Mouse (Mus musculus) small intestine, adult 2 months (tissue): ENCODE results near the gene Pou3f3. TPM values are rescaled to one million over a fixed set of nuclear protein-coding genes. Genes with fewer than 3 reads are reported as not detected.

ENCODE experiments used
- H3K27ac ChIP-seq: fragments of 200-500 bp; 2 replicates; pipeline ENCODE4 v1.5.1; 2012; ENCODE audit warnings: low read depth, low read length, control low read depth, inconsistent platforms; ENCODE audit not compliant: insufficient read depth
- H3K27me3 ChIP-seq: fragments of 200-500 bp; 2 replicates; pipeline ENCODE4 v1.6.1; 2012; ENCODE audit warnings: mild to moderate bottlenecking, moderate library complexity, low read length, inconsistent platforms; ENCODE audit not compliant: control insufficient read depth, insufficient read depth
- H3K36me3 ChIP-seq: fragments of 200-500 bp; 2 replicates; pipeline ENCODE4 v1.6.1; 2012; ENCODE audit warnings: mild to moderate bottlenecking, low read length, control low read depth, inconsistent platforms; ENCODE audit not compliant: control insufficient read depth, insufficient read depth
- H3K4me1 ChIP-seq: fragments of 200-500 bp; 2 replicates; pipeline ENCODE4 v1.6.1; 2012; ENCODE audit warnings: low read length, inconsistent platforms, mixed read lengths; ENCODE audit not compliant: control insufficient read depth, insufficient read depth, insufficient read length
- H3K4me3 ChIP-seq: fragments of 200-500 bp; 2 replicates; pipeline ENCODE4 v1.5.1; 2012; ENCODE audit warnings: low read depth, mild to moderate bottlenecking, control low read depth, inconsistent platforms, low read length, moderate library complexity
- CTCF ChIP-seq: fragments of 200-500 bp; IDR thresholded peaks from 2 replicates; pipeline ENCODE4 v1.5.1; 2012; ENCODE audit warnings: low read depth, mild to moderate bottlenecking, control low read depth, inconsistent platforms, low read length, moderate library complexity, mixed read lengths; ENCODE audit not compliant: insufficient replicate concordance, insufficient read length; ENCODE audit errors: extremely low read depth
- POLR2A ChIP-seq: fragments of 200-500 bp; IDR thresholded peaks from 2 replicates; pipeline ENCODE4 v1.6.1; 2012; ENCODE audit warnings: low read depth, mild to moderate bottlenecking, control low read depth, inconsistent platforms, low read length, moderate library complexity
- WGBS: fragments of 180-500 bp; shearing (Covaris S2); methylation state at CpG from one replicate; pipeline ENCODE4 v1.1.7; 2018; 5-methylcytosine and 5-hydroxymethylcytosine counted together
- polyA plus RNA-seq: library from polyadenylated mRNA; depleted of rRNA; stranded (reverse); fragments of >200 nt; gene quantifications from 2 replicates; pipeline ENCODE4 v1.2.3, GENCODE M21; 2012

Pou3f3 gene
- polyA plus RNA-seq, 1 experiment: not detected

GRCm38 (mm10) chr1:42710995-42711394 is 15.4 kb downstream of the Pou3f3 start:
- Histone ChIP-seq H3K4me3 (no peak overlapping the region), H3K36me3 (no peaks in the 10 kb centered on the region), H3K4me1 (peaks cover 7% of the 10 kb centered on the region), H3K27me3 (peaks cover 55% of the 10 kb centered on the region), H3K27ac (no peak overlapping the region)
- WGBS: 6% methylated on average over 2 of the region's 2 CpGs
- no peak for TF ChIP-seq POLR2A
- TF ChIP-seq CTCF: no peak

GRCm38 (mm10) chr1:42711456-42712310 is 16.1 kb downstream of the Pou3f3 start:
- no peak for TF ChIP-seq POLR2A
- TF ChIP-seq CTCF: no peak
- Histone ChIP-seq H3K27me3 (peaks cover 51% of the 10 kb centered on the region), H3K4me1 (peaks cover 7% of the 10 kb centered on the region), H3K4me3 (no peak overlapping the region), H3K36me3 (no peaks in the 10 kb centered on the region), H3K27ac (no peak overlapping the region)
- WGBS: 11% methylated on average over 8 of the region's 8 CpGs

GRCm38 (mm10) chr1:42712311-42712690 is 16.7 kb downstream of the Pou3f3 start:
- Histone ChIP-seq H3K36me3 (no peaks in the 10 kb centered on the region), H3K27me3 (peaks cover 50% of the 10 kb centered on the region), H3K4me1 (peaks cover 7% of the 10 kb centered on the region), H3K27ac (no peak overlapping the region), H3K4me3 (no peak overlapping the region)
- 12% methylated on average over 4 of the region's 4 CpGs for WGBS
- no peak for TF ChIP-seq POLR2A
- no peak for TF ChIP-seq CTCF

- H3K27me3 ChIP-seq: peaks cover 50% of the 10 kb centered on the region
- H3K36me3 ChIP-seq: no peaks in the 10 kb centered on the region
- TF ChIP-seq CTCF: no peak
- TF ChIP-seq POLR2A: no peak
- H3K4me3 ChIP-seq: peak overlapping the region; percentile 41
- 3% methylated on average over 46 of the region's 46 CpGs for WGBS
- peaks cover 7% of the 10 kb centered on the region for H3K4me1 ChIP-seq
- H3K27ac ChIP-seq: no peak overlapping the region
Measured at GRCm38 (mm10) chr1:42713104-42713932, 17.8 kb downstream of the Pou3f3 start.

- H3K4me1 ChIP-seq: peaks cover 7% of the 10 kb centered on the region
- peaks cover 50% of the 10 kb centered on the region for H3K27me3 ChIP-seq
- H3K27ac ChIP-seq: no peak overlapping the region
- peak; percentile 26; the same call in 1 of the 2 replicates for TF ChIP-seq CTCF
- no peak for TF ChIP-seq POLR2A
- WGBS: 4% methylated on average over 28 of the region's 31 CpGs
- H3K36me3 ChIP-seq: no peaks in the 10 kb centered on the region
- peak overlapping the region; percentile 35 for H3K4me3 ChIP-seq
Measured at GRCm38 (mm10) chr1:42714016-42714931, 18.7 kb downstream of the Pou3f3 start.

GRCm38 (mm10) chr1:42718549-42718948 is 23.0 kb downstream of the Pou3f3 start:
- H3K36me3 ChIP-seq: no peaks in the 10 kb centered on the region
- WGBS: 39% methylated on average over 5 of the region's 5 CpGs
- peaks cover 17% of the 10 kb centered on the region for H3K27me3 ChIP-seq
- H3K4me1 ChIP-seq: peaks cover 2% of the 10 kb centered on the region; the same call in 1 of the 2 replicates
- no peak for TF ChIP-seq POLR2A
- TF ChIP-seq CTCF: no peak
- no peak overlapping the region for H3K27ac ChIP-seq
- no peak overlapping the region for H3K4me3 ChIP-seq
